Mouse (Mus musculus) spleen, adult 10 weeks (tissue): Measurements from ENCODE around the gene Gm44503. TPM values are rescaled to one million over a fixed set of nuclear protein-coding genes. Genes with fewer than 3 reads are reported as not detected.

Experiments used
- polyA plus RNA-seq: library from polyadenylated mRNA; stranded (reverse); fragments of 350-450 nt; fragmentation: Illumina TruSeq; extraction: RNeasy Lipid Tissue Mini Kit (QIAGEN cat#74804); gene quantifications from one replicate; pipeline ENCODE4 v1.2.3, GENCODE M21; 2015; ENCODE audit warnings: low replicate concordance; ENCODE audit not compliant: insufficient read depth

The Gm44503 gene
- polyA plus RNA-seq = not detected

DNA sequence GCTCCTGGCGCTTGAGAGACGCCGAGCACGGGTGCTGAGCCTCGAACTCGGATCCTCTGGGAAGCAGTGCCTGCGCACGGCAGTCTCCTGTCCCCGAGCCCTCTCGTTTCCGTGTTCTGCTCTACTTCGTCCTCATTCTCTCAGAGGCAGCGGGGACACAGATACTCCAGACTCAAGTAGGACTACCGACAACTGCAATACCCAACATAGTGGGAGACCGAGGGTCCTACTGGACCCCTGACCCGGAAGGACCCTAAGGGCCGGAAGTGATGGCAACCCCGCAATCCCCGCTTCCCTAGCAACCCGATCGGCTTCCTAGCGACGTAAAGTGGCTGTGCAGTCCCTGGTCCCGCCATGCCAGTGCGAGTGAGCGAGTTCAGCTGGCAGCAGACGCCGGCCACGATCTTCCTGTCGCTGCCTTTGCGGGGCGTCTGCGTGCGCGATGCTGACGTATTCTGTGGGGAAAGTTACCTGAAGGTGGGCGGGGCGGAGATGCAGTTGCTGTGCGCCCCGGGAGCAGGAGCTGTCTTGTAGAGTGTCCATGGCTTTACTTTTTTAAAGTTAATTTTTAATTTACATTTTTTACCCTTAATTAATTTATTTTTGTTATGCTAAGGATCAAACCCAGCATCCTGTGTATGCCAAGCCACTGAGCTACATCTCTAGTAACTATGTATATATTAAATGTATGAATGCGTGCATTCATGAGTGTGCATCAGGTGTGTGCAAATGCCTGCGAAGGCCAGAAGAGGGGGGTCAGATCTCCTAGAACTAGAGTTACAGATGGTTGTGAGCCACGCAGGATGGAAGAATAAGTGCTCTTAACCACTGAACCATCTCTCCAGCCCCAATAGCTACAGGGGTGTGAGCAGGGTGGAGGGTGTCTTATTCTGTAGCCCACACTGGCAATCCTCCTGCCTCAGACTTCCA, at the start of gene Gm44503, which contains the start of gene Dyx1c1:
TSS of gene Gm44503 (plus strand) at position 332 of the 930 bp plus-strand sequence.
TSS of gene Dyx1c1 (plus strand) at position 265 of the 930 bp plus-strand sequence.

DNA sequence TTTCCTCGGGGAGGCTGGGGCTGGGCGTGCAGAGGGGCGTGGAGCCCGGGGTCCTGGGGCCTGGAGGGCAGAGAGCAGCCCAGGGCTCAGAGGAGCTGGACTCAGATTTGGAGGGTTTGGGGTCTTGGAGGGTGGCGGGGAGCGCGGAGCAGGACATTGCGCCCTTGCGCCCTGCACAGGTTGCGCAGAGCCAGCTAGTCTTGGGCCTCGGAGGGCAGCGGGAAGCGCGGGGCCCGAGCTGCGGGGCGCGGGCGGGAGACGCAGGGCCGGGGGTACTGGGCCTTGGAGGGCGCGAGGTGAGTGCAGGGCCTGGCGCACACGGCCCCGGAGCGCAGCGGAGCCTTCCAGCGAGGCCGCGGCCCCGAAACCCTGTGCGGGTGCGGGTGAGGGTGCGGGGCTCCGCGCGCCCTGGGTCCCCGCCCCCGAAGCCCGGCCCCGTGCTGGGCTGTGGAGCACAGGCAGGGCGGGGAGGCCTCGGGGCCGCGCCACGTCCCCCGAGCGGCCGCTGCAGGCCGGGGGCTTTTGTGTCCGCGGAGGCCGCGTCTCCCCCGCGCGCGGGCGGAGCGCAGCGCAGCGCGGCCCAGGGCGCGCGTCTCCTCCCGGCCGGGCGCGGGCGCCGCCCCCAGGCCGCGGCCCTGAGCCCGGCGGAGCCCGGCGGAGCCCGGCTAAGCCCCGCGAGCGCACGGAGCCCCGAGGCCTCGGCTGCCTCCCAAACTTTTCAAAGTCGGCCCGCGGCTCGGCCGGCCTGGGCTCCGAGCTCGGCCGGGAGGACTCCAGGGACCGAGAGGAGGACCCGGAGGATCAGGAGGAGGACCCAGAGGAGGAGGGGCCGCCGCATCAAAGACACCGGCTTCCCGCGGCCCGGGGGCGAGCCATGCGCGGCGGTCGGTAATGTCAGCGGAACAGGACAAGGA, 33.4 kb upstream of the Gm44503 start, which contains the start of gene Pygo1:
TSS of gene Pygo1 (plus strand) at position 625 of the 914 bp plus-strand sequence.

DNA sequence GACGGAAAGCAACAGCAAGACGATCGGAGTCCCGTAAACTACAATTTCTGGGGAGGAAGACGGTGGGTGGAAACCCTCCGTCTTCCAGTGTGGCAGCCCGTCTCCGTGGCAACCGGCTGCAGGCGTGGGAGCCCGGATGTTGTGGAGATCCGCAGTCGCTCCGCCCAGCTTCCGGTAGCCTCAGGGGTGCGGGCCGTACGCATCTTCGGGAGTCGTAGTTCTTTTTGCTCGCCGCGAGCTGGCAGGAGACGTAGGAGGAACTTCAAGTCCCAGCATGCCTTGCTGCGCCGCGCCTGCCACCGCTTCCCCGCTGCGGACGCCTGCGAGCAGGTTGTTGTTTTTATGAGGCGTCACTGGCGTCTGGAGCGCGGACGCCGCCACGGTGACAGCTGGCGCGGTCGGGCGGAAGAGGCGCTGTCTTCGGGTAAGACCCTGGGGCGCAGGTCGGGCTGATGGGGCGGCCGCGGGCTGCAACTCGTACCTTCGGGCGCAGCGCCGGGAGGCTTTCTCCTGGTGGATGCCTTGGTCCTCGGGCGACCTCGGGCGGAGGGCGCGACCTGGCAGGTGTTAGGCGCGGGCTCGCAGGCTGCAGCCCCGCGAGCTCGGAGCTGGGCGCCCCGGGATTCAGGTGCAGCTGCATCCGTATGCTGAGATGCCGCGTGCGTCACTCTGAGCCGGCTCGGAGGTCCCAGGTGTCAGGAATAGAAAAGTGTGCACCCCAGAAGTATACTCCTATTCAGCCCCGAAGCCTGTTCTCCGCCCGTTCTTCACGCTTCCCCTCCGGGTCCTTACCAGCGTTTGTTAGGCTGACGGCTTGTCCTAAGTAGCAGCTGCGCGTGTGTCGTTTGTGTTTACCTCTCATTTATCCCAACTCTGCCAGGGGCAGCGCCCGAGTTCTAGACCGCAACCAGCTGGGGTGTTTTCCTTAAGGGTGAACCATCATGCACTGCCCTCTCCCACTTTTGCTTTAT, 26.9 kb downstream of the Gm44503 start, which contains the start of the genes Ccpg1os and Ccpg1:
TSS of gene Ccpg1os (minus strand) at position 133 of the 971 bp plus-strand sequence.
TSS of gene Ccpg1 (plus strand) at position 180 of the 971 bp plus-strand sequence.

DNA sequence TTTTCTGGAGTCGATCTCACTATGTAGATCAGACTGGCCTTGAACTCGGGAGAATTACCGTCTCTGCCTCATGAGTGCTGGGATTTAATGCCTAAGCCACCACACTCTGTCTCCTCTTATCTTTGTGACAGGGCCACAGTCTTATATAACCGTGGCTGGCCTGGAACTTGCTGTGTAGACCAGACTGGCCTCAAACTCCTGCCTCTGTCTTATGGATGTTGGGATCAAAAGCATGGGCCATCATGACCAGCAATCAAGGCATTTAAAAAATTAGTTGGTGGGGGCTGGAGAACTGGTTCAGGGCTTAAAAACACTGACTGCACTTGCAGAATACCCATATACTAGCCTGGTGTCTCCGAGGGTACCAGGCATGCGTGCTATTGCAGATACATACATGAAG, 81.4 kb downstream of the Gm44503 start, which contains the start of gene Pigb:
TSS of gene Pigb (minus strand) at position 299 of the 400 bp plus-strand sequence.

DNA sequence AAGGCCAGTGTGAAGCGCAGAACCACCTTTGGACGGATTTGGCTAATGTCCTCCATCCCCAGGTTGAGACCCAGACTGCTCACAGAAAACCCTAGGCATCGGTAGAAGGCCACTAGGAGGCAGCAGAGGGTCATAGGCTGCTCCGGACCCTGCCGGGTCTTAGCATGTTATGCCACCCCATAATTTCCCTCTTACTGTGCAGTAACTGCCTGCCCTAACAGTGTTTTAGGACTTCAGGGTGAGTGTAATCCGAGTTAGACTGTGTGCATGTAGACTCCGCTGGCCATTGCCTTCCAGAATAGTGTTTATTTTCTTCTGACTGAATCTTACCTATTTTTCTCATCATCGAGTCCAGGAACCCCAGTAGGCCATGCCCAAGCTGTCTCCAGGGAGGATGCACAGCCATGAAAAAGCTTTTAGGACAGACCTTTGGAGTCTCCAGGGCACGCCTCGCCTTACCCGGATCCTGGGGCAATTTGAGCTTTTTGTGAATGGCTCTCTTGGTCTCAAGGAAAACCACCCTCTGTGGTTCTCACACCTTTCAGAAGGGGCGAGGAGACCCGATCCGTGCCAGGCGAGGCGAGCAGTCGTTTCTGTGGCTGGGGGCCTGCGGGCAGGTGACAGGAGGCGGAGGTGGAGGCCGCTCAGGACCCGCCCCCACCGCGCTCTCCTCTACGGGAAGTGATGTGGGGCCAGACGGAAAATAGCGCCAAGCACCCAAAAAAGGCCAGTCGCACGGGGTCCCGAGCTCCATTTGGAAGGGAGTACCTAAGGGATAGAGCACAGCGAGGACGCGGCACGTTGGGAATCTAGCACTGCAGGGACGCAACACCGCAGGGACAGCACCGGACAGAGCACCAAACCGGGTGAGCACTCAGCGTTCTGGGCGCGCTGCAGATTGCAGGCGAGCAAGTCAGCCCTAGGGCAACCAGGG, 85.8 kb downstream of the Gm44503 start, which contains the start of gene Rab27a:
TSS of gene Rab27a (plus strand) at position 709 of the 934 bp plus-strand sequence.

Other genes starting within 250 kb of the Gm44503 start
- gene Prtg, start 152.0 kb upstream of the Gm44503 start, polyA plus RNA-seq = 0.26 TPM
- 1.3 TPM for gene Pygo1, start 33.2 kb upstream of the Gm44503 start, polyA plus RNA-seq
- 1.9 TPM for gene Dyx1c1, start 67 bp upstream of the Gm44503 start, polyA plus RNA-seq
- 7.8 TPM for gene Ccpg1os, start 26.5 kb downstream of the Gm44503 start, polyA plus RNA-seq
- gene Ccpg1, start 26.6 kb downstream of the Gm44503 start, polyA plus RNA-seq = 77.0 TPM
- 15.8 TPM for gene Pigb, start 81.5 kb downstream of the Gm44503 start, polyA plus RNA-seq
- 30.8 TPM for gene Rab27a, start 86.0 kb downstream of the Gm44503 start, polyA plus RNA-seq
- 1.3 TPM for gene Khdc3, start 143.0 kb downstream of the Gm44503 start, polyA plus RNA-seq
- gene Gm20509, start 143.6 kb downstream of the Gm44503 start, polyA plus RNA-seq = not detected
- 77.2 TPM for gene Rsl24d1, start 154.6 kb downstream of the Gm44503 start, polyA plus RNA-seq